Mouse (Mus musculus) brain, embryonic 14.5 days (tissue): Measurements from ENCODE around the gene Brinp2.

ENCODE experiments used
- CTCF ChIP-seq: fragments of 200-500 bp; IDR thresholded peaks from 2 replicates; pipeline ENCODE4 v1.5.1; 2012; ENCODE audit warnings: inconsistent platforms, mild to moderate bottlenecking, moderate library complexity, borderline replicate concordance; ENCODE audit not compliant: insufficient read depth, insufficient read length; ENCODE audit errors: extremely low read depth
- POLR2A ChIP-seq: fragments of 200-500 bp; IDR thresholded peaks from 2 replicates; pipeline ENCODE4 v1.6.1; 2012; ENCODE audit warnings: mild to moderate bottlenecking, inconsistent platforms, borderline replicate concordance; ENCODE audit not compliant: poor library complexity, insufficient read depth, insufficient read length, severe bottlenecking; ENCODE audit errors: extremely low read depth

DNA sequence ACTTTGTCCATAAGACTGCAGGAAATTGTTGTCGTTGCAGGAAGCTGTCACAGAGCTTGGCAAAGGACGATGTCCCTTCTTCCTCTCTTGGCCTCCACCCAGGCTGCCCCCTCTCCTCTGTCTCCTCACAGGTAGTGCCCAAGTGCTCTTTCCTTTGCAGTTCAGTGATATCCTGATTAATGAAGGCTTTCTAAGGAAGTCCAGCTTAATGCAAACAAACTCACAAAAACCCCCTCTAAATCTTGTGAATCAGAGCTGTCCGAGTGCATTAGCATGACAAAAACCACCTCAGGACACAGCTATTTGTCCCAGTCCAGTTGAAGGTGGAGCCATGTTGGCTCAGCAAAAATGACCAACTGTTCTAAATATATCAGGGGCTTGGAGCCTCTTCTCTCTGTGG, 30.7 kb upstream of the Brinp2 start:
- TF ChIP-seq POLR2A (no peak), CTCF (no peak)
